Mouse (Mus musculus) left cerebral cortex, adult 9 months (tissue): ENCODE data around the gene Cbln3.

ENCODE experiments used
- DNase-seq, 2 experiments: peaks; one replicate each; pipeline ENCODE4 v3.0.0; 2022; ENCODE audit warnings: low spot score in 2 of 2

The Cbln3 gene

DNA sequence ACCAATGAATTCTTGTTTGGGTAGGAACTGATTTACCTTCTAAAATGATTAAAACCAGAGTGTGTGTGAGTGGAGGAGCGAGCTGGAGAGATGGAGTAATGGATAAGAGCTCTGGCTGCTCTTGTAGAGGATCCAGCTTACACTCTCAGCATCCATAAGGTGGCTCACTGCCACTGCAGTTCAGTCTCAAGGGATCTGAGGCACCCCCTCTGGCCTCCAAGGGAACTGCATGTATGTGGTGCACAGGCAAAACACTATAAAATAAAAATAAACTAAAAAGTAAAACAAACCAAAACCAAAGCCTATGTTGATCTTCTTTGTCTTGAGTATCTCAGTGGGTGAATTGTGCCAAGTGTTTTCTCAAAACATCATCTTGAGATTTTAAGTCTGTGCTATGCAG is 4.6 kb downstream of the Cbln3 start:
- peak in 1 of 2 experiments; percentile 85 for DNase-seq

DNA sequence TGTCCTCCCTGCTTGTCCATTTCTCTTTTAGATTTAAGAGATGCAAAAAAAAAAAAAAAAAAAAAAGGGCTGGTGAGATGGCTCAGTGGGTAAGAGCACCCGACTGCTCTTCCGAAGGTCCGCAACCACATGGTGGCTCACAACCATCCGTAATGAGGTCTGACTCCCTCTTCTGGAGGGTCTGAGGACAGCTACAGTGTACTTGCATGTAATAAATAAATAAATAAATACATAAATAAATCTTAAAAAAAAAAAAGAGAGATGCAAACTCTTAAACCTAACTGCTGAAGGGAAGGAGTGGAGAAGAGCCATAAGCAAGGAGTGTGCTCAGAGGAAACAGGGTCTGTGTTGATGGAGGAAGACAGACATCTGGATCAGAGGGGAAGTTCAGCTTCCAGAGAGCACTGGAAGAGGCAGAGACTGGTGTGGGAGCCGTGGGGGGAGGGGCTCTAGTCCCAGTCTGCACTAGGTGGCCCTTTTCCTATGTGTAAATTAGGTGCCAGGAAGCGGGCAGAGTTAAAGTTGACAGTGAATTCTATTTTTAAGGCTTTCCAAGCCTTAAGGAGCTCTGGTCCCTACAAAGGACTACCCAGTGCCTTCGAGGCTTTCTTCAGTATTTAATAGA is 5.8 kb downstream of the Cbln3 start:
- no peak for DNase-seq

DNA sequence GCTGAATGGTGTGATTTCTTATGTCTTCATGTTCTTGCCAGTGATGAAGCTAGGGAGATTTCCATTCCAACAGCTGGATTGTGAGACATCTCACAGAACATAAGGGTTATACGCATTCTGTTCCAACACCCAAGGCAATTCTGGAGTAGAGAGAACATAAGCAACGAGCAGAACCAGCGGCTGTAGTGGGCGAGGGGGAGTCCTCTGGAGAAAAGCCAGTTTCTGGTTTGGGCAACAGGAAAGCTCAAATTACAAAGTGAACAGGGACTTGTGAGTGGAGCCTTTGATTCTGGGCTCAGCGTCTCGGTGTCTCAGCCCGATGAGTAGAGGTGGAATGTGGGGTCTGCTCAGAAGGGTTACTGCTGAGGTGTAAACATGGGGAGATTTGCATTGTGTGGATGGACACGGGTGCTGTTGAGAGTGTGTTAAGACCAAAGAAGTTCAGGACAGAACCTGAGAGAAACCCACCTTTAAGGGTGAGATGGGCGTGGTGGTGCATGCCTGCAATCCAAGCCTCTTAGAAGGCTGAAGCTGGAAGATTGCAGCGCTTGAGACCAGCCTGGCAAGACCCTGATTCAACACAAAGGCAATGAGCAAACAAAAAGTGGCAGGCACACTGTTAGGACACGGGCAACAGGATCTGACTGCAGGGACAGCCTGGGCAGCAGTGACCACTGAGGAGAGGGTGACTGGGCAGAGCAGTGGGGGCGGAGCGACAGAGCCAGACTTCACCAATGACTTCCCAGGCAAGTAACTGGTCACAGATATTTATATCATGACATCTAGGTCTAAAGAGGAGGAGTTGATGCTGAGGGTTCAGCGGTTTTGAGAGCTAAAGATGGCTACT is 6.5 kb downstream of the Cbln3 start:
- DNase-seq = no peak

DNA sequence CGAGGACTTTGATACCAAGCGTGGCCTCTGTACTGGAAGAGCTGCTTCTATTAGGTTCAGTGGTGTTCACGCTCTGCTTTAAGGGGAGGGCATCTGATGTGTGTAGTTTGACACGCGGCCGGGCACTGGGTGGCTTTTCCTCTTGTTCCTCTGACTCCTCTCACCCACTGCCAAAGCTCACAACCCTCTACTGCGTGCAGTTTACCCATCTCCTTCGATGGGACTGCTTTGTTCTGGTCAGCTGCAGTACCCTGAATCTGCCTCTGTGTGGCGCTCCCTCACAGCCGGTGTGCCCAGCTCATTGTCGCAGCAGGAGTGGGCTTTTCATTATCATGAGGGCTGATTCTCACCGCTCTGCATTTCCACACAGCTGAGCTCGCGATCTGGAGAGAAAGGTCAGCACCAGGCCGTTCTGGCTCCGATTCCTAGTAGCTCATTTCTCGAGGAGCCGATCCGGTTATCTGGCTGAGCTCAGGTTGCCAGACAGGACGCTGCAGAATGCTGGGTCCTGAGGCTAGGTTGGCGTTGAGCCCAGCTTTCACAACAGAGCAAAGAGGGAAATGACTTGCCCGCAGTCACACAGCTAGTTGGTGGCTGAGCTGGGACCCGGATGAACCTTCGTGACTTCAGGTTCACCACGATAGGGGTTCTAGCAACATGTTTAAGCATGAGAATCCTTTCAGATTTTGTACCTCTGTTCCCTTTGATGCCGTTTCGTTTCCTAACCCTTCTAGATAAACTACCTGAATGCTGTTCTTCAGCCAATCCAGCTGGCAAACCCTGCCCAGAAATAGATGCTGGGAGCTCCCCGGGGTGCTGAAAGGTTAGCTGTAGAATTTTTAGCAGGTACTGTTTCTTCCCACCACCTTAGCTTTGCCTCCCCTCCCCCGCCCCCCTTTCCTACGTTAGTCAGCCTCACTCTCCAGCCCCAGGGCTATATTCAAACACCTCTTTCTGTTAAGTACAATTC is 10.2 kb downstream of the Cbln3 start:
- DNase-seq = peak in 1 of 2 experiments; percentile 77

DNA sequence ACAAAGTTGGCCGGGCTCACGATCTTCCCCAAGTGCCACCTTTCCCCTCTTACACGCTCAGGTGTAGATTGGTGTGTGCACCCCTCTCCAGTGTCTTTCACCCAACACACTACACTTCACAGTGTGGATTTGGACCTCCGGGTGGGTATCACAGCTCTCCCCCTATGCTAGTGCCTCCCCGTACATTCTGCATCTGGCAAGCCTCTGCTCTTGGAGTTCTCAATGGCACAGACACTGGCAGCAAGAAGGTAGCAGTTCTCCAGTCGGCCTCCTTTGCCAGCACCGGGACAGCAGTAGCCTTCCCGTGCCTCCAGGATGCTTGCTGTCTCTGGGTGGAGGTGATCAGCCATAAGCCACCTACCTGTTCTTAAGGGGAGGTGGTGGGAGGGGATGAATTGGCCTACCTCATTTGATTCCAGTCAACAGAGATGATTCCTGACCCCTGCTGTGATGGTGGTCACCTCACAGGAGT is 10.9 kb downstream of the Cbln3 start:
- DNase-seq = no peak

DNA sequence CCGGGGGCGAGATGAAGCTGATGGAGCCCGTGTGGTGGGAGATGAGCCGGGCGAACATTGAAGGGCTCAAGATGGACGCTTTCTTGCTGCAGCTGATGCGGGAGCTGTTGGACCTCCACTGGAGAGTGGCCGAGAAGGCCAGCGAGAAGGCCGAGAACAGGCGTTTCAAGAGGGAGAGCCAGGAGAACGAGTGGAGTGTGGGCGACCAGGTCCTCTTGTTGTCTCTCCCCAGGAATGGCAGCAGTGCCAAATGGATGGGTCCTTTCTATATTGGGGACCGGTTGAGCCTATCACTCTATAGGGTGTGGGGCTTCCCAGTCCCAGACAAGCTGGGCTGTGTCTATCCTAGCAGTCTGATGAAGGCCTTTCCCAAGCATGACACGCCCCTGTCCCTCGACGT is 11.6 kb downstream of the Cbln3 start:
- DNase-seq = no peak

DNA sequence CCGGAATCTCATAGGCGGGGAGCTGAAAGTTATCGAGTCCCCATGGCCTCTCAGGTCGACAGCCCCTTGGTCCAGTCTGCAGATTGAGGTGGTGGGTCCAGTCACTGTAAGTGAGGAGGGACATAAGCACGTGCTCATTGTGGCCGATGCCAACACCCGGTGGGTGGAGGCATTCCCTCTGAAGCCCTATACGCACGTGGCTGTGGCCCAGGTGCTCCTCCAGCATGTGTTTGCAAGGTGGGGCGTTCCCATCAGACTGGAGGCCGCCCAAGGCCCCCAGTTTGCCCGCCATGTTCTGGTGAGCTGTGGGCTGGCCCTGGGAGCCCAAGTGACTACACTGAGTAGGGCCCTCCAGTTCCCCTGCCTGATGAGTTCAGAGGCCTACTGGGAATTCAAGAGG is 12.2 kb downstream of the Cbln3 start:
- DNase-seq = no peak

DNA sequence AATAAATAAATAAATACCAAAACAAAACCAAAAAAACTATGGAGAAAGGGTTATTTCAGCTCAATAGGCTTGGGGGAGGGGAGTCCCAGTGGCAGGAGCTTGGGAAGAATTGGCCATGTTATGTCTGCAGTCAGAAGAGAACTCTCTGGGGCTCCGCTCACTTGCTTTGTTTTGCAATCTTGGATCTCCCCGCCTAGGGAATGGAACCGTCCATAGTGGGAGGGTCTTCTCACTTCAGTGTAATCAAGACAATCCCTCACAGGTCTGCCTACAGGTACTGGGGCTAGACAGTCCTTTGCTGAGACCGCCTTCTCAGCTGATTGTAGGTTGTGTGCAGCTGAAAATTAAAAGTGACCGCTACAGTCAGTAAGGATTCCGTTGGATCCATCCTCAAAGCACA is 14.7 kb downstream of the Cbln3 start:
- no peak for DNase-seq

DNA sequence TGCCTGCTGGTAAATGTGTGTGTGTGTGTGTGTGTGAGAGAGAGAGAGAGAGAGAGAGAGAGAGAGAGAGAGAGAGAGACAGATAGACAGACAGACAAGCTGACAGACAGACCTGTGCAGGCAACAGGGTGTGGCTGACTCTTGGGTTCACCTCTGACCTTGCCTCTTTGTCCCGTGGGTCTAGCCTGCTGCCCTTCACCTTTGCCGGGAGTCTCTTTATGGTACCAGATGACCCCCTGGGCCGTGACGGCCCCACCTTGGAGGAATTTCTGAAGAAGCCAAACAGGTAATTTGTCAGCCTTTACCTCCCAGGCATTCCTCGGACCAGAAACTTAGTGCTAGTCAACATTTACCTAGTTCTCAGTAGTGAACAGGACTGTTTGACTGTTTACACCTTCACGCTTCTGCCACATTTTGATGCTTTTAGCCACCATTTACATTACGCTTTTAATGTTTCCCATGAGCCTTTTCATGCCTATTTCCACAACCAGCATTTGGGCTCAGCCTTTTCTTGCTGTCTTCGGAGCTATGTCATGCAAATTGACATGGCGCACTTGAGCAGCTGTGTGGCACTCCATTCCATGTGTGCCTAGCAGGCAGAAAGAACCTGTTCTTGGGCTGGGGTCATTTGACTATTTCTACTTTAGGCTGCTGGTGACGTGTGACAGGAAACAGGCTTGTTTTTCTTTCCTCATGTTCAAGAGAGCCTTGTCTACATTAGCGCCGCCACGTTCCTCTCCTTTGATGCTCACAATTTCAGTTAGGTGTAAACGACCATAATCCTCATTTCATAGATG is 15.8 kb downstream of the Cbln3 start:
- no peak for DNase-seq

DNA sequence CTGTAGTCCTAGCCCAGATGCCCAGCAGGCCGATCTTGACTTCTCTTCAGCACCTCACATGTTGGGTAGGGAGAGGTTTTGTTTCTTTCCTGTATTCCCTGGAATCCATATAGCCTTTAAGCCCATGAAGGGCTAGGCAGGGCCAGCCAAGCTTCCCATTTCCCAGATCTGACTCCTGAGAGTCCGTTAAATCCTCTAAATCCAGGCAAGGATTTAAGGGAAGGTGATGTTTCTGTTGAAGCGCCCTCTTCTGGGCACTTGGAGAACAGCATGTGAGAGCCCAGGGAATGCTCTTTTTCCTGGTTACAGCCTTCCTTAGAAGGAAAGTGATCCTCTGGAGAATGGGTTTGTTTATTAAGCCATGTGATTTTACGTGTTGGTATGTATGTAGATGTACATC is 17.2 kb downstream of the Cbln3 start:
- DNase-seq = peak in 1 of 2 experiments; percentile 68

DNA sequence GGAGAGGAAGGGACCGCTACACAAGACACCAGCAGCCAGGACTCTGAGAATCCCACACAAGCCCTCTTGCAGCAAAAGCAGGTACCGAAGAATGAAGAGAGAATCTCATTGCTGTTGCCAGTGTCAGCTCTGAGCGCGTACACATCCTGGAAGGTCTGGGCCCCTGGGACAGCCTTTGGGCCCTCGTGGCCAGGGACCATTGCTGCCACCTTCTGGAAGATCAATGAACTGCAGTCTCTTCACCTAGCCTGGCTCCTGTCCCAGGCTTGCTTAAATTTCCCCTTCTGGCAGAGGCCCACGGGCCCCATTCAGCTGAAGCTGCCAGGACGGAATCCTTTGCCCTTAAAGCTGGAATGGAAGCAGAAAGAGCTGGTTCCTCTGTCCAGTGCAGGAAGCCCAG is 20.4 kb downstream of the Cbln3 start:
- peak in 1 of 2 experiments; percentile 52 for DNase-seq

DNA sequence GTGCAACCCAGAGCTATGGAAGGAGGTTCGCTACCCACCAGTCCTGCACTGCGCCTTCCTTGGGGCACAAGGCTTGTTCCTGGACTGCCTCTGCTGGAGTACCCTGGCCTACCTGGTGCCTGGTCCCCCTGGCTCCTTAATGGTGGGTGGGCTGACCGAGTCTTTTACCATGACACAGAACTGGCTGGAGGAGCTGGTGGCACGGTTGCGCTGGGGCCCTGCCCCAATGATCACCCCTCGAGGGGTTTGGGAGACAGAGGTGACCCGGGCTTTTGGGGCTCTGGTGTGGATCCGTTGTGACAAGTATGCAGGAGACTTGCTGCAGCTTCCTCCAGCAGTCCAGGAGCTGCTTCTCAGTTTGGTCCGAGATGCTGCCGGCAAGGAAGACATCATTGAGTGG is 21.2 kb downstream of the Cbln3 start:
- DNase-seq = no peak

DNA sequence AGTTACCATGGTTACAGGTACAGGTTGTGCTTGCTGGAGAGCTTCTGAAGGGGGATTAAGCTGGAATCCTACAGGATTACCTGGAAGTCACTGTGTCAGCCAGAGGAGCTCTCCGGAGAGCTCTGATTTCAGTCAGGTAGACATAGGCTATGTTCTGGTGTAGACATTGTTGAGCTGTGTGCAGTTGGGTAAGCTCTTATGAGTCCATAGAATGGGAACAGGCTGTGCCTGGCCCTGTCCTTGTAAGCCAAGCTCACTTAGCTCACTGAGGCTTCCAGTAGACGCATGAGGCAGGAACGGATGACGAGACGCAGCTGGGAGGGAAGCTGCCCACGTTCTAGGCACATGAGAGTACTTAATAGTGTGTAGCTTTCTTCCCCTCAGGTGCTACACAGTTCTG is 22.0 kb downstream of the Cbln3 start:
- no peak for DNase-seq

DNA sequence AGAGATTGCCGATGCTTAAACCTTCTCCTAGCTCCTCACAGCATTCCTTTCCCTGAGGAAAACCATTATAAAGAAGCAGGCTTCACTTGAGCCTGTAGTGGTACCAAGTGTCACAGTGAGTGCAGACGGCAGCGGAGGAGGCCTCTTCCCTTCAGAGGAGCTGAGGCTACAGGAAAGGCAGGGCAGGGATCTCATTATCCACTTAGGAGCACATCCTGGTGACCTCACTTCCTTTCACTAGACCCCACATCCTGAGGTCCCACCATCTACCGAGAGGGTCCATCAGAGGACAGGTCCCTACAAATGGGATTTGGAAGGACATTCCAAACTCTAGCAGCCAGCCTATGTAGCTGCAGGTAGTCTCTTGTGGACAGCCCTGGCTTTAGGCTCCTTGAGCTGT is 26.6 kb downstream of the Cbln3 start:
- no peak for DNase-seq

DNA sequence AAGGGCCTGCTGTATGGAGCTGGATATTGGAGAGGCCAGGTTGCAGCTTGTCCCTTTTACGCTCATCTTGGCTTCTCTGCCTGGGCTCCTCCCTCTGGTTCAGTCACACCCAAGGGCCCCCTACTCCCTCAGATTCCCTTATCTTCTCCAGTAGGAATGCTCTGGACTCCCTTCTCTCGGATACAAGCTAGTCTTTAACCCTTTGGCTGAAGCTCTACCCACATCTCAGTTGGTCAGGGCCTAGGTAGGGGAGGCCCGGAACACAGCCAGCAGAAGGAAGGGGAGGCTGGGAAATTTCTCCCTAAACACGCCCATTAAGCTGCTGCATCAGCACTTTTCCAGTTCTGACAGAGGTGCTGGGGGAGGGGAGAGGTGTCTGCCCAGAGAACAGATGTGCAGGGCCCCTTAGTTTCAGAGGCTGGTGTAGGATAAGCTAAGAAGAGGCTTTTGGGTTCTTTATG is 29.1 kb downstream of the Cbln3 start:
- no peak for DNase-seq

DNA sequence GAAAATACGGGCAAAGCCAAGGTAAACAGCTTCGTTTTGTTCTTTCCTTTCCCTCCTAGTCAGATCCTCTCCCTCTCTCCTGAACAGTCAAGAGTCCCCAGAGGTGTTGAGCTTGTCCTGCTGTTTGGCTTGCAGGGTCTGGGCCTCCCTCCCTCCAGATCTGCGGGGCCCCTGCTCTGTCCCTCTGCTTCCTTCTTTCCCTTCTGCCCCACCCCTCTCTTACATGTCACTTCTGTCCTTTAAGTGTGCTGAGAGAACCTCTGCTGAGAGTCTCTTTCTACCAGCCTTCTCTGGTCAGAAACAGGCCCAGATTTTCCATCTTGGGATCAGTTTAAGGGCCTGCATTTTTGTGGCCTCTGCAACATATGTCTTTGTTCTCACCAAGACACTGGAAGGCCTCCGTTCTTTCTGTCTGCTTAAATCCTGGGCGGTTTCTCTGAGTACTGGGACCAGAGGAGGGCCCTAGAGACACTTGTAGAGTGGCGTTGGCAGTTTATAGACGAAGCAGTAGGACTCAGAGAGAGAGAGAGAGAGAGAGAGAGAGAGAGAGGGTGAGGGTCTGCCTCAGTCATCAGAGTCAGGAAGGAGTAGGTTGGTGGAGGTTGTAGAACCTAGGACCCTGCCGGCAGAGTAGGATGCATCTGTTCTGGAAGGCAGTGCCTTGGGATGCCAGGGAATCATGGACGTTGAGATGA is 29.6 kb downstream of the Cbln3 start:
- DNase-seq = no peak

DNA sequence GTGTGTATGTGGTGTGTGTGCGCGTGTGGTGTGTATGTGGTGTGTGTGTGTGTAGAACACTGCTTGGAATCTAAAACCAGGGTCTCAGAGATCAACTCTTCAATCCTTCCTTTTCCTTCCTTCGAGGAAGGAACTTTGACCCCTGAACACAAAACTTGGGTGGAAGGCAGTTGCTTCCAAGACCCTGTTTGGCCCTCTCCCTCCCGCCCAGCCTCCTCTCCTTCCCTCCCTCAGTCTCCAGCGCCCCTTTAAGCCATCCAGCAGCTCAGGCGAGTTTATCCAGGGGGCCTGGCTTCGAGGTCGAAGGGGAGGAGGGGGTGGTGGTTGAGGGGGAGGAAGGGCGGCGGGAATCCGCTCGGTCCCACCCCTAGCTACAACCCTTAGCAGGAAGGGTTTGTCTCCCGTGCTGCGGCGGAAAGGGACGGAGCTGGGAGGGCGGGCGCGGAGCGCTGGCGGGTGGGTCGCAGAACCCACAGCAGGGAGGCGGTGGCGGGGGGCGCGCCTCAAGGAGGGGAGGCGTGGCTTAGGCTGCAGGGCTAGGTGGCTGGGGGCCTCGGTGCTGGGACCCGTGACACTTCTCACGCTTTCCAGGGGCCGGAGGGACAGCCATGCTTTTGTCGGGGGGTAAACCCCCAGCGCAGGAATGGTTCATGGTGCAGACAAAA is 30.4 kb downstream of the Cbln3 start, which contains the start of gene Nynrin:
Gene Nynrin, plus strand, starts transcription at position 390 of the 665 bp plus-strand sequence.
- DNase-seq = no peak

DNA sequence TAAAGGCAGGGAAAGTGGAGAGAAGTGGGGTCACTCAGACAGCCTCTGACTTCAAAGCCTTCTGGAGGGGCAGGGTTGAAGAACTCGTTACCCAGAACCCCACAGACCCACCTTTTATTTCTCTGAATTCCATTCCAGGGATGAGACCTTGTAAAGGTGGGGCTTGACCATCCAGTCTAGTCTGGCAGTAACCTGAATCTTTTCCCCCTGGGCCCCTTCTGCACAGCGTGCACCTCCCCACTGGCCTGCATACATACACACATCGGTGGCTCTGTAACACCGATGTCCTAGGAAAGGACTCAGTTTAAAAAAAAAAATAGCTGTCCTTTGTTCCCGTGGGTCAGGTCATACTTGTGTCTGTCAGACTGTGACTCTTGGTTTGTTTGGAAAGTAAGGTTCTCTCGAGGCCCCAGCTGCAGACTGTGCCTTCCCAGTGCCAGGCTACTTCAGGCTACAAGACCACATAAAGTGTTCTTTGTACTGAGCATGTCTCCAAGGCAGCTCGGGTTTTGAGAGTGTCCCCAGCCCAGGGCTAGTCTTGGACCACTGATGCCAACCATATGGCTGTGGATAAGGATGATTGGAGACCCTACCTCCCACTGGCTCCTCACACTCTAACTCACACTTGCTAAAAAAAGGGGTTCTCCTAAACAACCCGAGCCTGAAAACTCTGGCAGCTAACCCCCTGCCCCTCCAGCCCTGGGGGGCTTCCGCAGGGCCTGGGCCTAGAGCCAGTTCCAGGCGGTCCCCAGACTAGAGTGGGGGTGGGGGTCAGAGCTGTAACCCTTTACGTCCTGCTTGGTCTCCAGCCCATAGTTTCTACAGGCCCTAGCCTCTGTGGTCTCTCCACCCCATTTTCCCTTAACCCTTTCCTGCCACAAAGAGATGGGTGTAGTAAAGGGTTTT is 31.3 kb downstream of the Cbln3 start:
- DNase-seq = no peak

DNA sequence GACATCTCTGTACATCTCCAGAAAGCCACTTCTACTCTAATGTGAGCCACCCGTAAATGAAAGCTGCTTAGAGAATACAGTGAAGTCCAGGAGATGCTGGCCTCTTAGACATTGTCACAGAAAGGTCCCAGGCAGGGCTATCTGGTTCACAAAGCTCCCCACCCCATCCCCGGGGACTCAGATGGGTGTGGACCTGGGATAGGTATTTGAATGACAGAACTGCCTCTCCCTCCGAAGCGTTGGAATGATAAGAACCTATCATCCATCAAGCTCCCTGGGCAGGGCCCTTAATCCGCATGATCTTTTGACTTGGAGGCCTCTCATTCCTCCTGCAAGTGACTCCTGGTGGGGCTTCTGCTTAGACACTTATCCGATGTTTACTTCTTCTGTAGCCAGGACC is 33.3 kb downstream of the Cbln3 start:
- no peak for DNase-seq
